Mouse (Mus musculus): ENCODE data around the gene Kcnk16.

GRCm38 (mm10) chr14:20226982-20227381, 42.0 kb downstream of the Kcnk16 start:
- no peak for TF ChIP-seq CTCF (IDR thresholded peaks at IDR 0.05)
- no peak for TF ChIP-seq POLR2A (IDR thresholded peaks at IDR 0.05; ENCODE audit: insufficient read depth, low read depth, low read length)
- no peak for TF ChIP-seq EP300 (IDR thresholded peaks at IDR 0.05; ENCODE audit: insufficient read depth, low read depth, low read length)

All from heart, adult 2 months (tissue).